Mouse (Mus musculus) forebrain, embryonic 12.5 days (tissue): Measurements from ENCODE around the gene Adamts12. TPM values are rescaled to one million over a fixed set of nuclear protein-coding genes. Genes with fewer than 3 reads are reported as not detected.

Experiments
- ATAC-seq: fragments of 200-750 bp; cut with Nextera tagmentation; 2 replicates; pipeline ENCODE4 v1.8.0; 2017; ENCODE audit warnings: moderate TSS enrichment; ENCODE audit not compliant: low FRiP score
- H3K27ac ChIP-seq: fragments of 300-500 bp; sonication (generic); 2 replicates; pipeline ENCODE4 v1.5.1; 2016; ENCODE audit warnings: mild to moderate bottlenecking
- H3K27me3 ChIP-seq: fragments of 300-500 bp; sonication (generic); 2 replicates; pipeline ENCODE4 v1.6.1; 2016; ENCODE audit warnings: mild to moderate bottlenecking
- H3K36me3 ChIP-seq: fragments of 300-500 bp; sonication (generic); replicated peaks from 2 replicates; pipeline ENCODE4 v1.6.1; 2016; ENCODE audit warnings: mild to moderate bottlenecking
- H3K4me1 ChIP-seq: fragments of 300-500 bp; sonication (generic); 2 replicates; pipeline ENCODE4 v1.6.1; 2016
- H3K4me2 ChIP-seq: fragments of 300-500 bp; sonication (generic); 2 replicates; pipeline ENCODE4 v1.6.1; 2016; ENCODE audit warnings: mild to moderate bottlenecking, moderate library complexity
- H3K4me3 ChIP-seq: fragments of 300-500 bp; sonication (generic); replicated peaks from 2 replicates; pipeline ENCODE4 v1.5.1; 2016; ENCODE audit warnings: mild to moderate bottlenecking
- H3K9ac ChIP-seq: fragments of 300-500 bp; sonication (generic); 2 replicates; pipeline ENCODE4 v1.6.1; 2016; ENCODE audit warnings: mild to moderate bottlenecking
- H3K9me3 ChIP-seq: fragments of 300-500 bp; sonication (generic); 2 replicates; pipeline ENCODE4 v1.6.1; 2016
- WGBS: fragments of 180-500 bp; shearing (Covaris S2); methylation state at CpG from one replicate; pipeline ENCODE4 v1.1.7; 2016; 5-methylcytosine and 5-hydroxymethylcytosine counted together
- polyA plus RNA-seq: library from polyadenylated mRNA; unstranded; fragments of >200 nt; fragmentation: Nextera tagmentation; extraction: Ambion mirVana; gene quantifications from 2 replicates; pipeline ENCODE4 v1.2.1, GENCODE M21; 2016

Adamts12 gene
- polyA plus RNA-seq, 1 experiment from 2014 or later: 3.2 TPM

DNA sequence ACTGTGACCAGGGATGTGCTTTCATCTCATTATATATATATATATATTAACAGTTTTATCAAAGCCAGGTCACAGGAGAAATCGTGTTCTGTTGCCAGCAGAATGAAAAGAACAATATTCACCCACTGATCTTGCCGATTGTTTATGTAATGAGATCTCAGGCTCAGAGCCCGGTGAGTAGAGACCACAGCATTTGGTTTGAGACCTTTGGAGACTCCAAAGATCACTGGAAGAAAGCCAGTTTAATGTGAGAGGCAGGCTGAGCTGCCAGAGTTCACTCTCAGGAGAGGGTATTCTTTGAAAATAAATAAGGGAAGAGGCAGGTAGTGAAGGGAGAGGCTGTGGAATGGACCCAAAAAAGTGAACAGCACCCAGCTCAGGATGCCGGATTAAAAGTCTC lies 122.1 kb downstream of the Adamts12 start:
- WGBS: 86% methylated on average over 4 of the region's 4 CpGs
- ATAC-seq: no peak
- H3K4me1 ChIP-seq: no peaks in the 10 kb centered on the region

DNA sequence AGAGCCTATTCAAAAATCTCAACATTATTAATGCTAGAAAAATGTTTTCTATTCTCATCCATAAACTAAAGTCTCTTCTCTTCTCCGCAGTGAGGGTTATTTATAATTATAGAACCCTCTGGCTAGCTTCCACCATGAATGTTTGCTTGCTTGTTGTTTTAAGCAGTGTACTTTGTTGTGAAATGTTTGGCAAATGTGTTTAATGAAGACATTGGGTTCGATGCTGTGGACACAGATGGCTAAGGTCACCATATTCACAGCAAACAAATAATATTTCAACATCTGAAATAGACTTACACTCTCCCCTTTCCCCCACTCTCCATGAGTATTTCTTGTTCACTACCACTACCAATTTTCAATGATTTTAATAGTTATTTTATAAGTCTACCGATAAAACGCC lies 125.9 kb downstream of the Adamts12 start:
- Histone ChIP-seq H3K27ac (no peak overlapping the region), H3K4me3 (no peak overlapping the region), H3K9ac (no peak overlapping the region), H3K4me2 (no peak overlapping the region), H3K27me3 (no peaks in the 10 kb centered on the region), H3K36me3 (no peaks in the 10 kb centered on the region), H3K9me3 (no peaks in the 10 kb centered on the region), H3K4me1 (no peaks in the 10 kb centered on the region)
- no peak for ATAC-seq
- 92% methylated on average over 4 of the region's 4 CpGs for WGBS

More for the DNA sequence above, 122.1 kb downstream of the Adamts12 start:
- Histone ChIP-seq H3K9me3 (no peaks in the 10 kb centered on the region), H3K27ac (no peak overlapping the region), H3K9ac (no peak overlapping the region), H3K4me3 (no peak overlapping the region), H3K4me2 (no peak overlapping the region), H3K36me3 (no peaks in the 10 kb centered on the region), H3K27me3 (no peaks in the 10 kb centered on the region)

DNA sequence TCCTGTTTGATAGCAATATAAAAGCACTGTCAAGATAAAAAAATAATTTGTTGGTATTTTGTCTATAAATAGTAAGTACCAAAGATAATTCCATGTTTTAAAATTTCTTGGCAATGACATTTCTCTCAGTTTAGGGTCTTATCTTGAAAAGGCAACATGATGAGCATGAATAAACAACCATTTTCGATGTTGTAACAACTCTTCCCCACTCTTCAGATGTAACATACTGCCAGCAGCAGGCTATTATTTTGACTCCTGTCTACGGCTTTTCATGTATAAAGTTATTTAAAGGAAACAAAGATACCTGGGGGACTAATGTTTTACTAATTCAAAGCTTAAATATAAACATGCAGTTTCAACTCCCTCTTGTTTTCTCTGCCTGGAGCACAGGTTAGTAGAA lies 128.2 kb downstream of the Adamts12 start:
- no peak overlapping the region for H3K4me2 ChIP-seq
- H3K27ac ChIP-seq: no peak overlapping the region
- no peak for ATAC-seq
- H3K9ac ChIP-seq: no peak overlapping the region
- WGBS: 90% methylated on average over 2 of the region's 2 CpGs
- no peaks in the 10 kb centered on the region for H3K27me3 ChIP-seq
- no peaks in the 10 kb centered on the region for H3K4me1 ChIP-seq
- H3K9me3 ChIP-seq: no peaks in the 10 kb centered on the region
- no peak overlapping the region for H3K4me3 ChIP-seq
- H3K36me3 ChIP-seq: no peaks in the 10 kb centered on the region

GRCm38 (mm10) chr15:11197051-11197450 lies 132.5 kb downstream of the Adamts12 start:
- H3K27ac ChIP-seq: no peak overlapping the region
- no peaks in the 10 kb centered on the region for H3K36me3 ChIP-seq
- no peak overlapping the region for H3K4me3 ChIP-seq
- WGBS: 84% methylated on average over 6 of the region's 6 CpGs
- no peak for ATAC-seq
- H3K4me2 ChIP-seq: no peak overlapping the region
- H3K27me3 ChIP-seq: no peaks in the 10 kb centered on the region
- H3K4me1 ChIP-seq: no peaks in the 10 kb centered on the region
- no peaks in the 10 kb centered on the region for H3K9me3 ChIP-seq
- H3K9ac ChIP-seq: no peak overlapping the region

DNA sequence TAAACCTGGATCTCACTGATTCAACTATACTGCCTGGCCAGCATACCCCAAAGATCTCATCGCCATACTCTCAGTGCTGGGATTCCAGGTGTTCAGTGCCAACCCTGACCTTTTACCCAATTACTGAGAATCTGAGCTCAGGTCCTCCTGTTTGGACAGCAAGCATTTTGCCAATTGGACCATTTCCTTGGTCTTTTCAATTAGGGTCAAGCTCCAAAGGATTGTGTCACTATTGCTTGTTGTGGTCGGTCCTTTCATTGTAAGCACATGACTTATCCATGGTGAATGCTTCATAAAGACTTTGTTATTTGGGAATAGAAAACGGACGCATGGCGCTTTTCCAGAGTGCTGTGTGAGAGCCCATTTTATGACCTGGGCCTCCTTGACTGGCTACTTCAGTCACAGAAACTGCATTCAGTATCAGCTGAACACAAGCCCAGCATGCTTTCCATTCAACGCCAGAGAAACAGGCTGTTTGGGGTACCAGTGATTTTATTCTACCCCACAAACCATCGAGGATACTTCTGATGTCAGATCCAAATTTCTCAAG lies 133.7 kb downstream of the Adamts12 start:
- no peaks in the 10 kb centered on the region for H3K36me3 ChIP-seq
- no peaks in the 10 kb centered on the region for H3K27me3 ChIP-seq
- H3K9me3 ChIP-seq: no peaks in the 10 kb centered on the region
- H3K9ac ChIP-seq: no peak overlapping the region
- no peaks in the 10 kb centered on the region for H3K4me1 ChIP-seq
- H3K4me3 ChIP-seq: no peak overlapping the region
- H3K27ac ChIP-seq: no peak overlapping the region
- no peak overlapping the region for H3K4me2 ChIP-seq
- ATAC-seq: no peak
- WGBS: 66% methylated on average over 7 of the region's 7 CpGs

GRCm38 (mm10) chr15:11203084-11203483 lies 138.5 kb downstream of the Adamts12 start:
- no peak for ATAC-seq
- 81% methylated on average over 6 of the region's 6 CpGs for WGBS
- no peak overlapping the region for H3K4me2 ChIP-seq
- H3K27me3 ChIP-seq: no peaks in the 10 kb centered on the region
- H3K9me3 ChIP-seq: no peaks in the 10 kb centered on the region
- H3K4me1 ChIP-seq: no peaks in the 10 kb centered on the region
- no peak overlapping the region for H3K27ac ChIP-seq
- no peaks in the 10 kb centered on the region for H3K36me3 ChIP-seq
- H3K4me3 ChIP-seq: no peak overlapping the region
- no peak overlapping the region for H3K9ac ChIP-seq

DNA sequence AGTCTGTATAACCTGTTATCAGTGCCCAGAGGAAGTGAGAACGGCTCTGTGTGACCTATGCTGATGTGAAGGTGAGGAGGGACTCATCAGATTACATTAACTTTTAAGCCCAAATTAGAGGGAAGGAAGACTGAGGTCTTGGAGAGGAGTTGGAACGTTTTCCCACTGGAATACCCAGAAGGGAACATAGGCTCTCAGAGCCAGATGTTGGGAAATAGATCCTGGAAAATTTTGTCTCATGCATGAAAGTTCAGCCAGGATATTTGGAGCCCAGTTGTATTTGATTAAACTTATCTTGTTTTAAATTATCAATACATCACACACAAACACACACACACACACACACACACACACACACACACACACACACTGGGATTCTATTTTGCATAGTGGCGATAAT lies 140.3 kb downstream of the Adamts12 start:
- H3K27ac ChIP-seq: no peak overlapping the region
- H3K9me3 ChIP-seq: no peaks in the 10 kb centered on the region
- H3K4me2 ChIP-seq: no peak overlapping the region
- WGBS: 79% methylated on average over 3 of the region's 3 CpGs
- ATAC-seq: no peak
- no peak overlapping the region for H3K9ac ChIP-seq
- no peaks in the 10 kb centered on the region for H3K27me3 ChIP-seq
- no peaks in the 10 kb centered on the region for H3K36me3 ChIP-seq
- no peak overlapping the region for H3K4me3 ChIP-seq
- no peaks in the 10 kb centered on the region for H3K4me1 ChIP-seq

DNA sequence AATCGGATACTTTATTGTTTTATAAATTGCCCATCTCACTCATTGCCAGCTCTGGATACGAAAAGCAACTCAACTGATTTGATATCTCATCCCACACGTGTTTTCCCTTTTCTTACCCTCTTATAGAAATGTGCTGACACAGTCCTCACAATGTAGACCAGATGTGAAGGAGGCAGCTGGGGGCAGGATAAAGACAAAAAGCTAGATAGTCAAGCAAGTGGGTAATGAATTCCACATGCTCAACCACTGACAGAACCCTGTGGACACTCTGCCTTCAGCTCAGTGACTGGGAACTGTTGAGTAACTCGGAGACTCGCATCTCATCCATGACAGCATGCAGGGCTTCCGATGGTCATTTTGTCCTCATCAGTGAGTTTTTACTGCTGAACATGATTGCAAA lies 146.4 kb downstream of the Adamts12 start:
- ATAC-seq: no peak
- no peaks in the 10 kb centered on the region for H3K4me1 ChIP-seq

DNA sequence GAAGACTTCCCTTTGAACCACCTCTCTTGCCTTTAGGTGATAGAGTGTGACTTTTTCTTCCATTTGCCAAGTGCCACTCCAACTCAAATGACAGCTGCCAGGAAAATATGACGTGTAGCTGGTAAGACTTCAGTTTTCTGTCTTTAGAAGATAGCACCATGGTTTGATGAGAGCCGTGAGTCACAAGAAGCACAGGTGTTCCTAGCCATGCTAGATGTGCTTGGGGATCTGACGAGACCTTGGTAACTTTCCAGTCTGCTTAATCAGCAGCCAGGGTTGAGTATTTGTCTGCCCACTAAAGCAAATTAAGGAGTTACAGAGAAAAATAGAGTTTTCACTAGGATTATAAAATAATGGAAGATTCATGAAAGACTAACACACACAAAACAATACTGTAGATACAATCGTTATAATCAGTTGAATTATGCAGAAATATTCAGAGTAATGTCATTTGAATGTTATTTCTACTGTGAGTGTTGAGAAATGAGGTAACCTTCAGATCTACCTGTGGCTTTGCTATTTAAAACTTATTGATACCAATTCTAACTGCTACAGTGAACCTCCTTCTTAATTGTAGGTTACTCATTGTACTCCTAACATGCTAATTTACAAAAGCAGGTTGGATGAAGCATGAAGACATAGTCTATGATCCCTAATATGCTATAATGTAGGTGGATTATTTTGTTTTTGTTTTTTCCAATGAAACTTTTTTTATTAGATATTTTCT lies 169.5 kb downstream of the Adamts12 start:
- Histone ChIP-seq H3K4me3 (no peak overlapping the region), H3K4me2 (no peak overlapping the region), H3K27me3 (no peaks in the 10 kb centered on the region), H3K36me3 (no peaks in the 10 kb centered on the region), H3K4me1 (no peaks in the 10 kb centered on the region), H3K27ac (no peak overlapping the region), H3K9ac (no peak overlapping the region), H3K9me3 (no peaks in the 10 kb centered on the region)
- no peak for ATAC-seq
- WGBS: 88% methylated on average over 4 of the region's 4 CpGs

More for the DNA sequence above, 146.4 kb downstream of the Adamts12 start:
- no peaks in the 10 kb centered on the region for H3K9me3 ChIP-seq
- no peak overlapping the region for H3K4me3 ChIP-seq
- 78% methylated on average over 6 of the region's 6 CpGs for WGBS
- H3K9ac ChIP-seq: no peak overlapping the region
- no peaks in the 10 kb centered on the region for H3K27me3 ChIP-seq
- no peaks in the 10 kb centered on the region for H3K36me3 ChIP-seq
- no peak overlapping the region for H3K27ac ChIP-seq
- H3K4me2 ChIP-seq: no peak overlapping the region

- Histone ChIP-seq H3K4me1 (no peaks in the 10 kb centered on the region), H3K27me3 (no peaks in the 10 kb centered on the region), H3K4me3 (no peak overlapping the region), H3K36me3 (no peaks in the 10 kb centered on the region), H3K27ac (no peak overlapping the region), H3K9me3 (no peaks in the 10 kb centered on the region), H3K4me2 (no peak overlapping the region), H3K9ac (no peak overlapping the region)
- 78% methylated on average over 3 of the region's 3 CpGs for WGBS
- ATAC-seq: no peak
Measured at GRCm38 (mm10) chr15:11240406-11240805, 175.8 kb downstream of the Adamts12 start.

- H3K27me3 ChIP-seq: no peaks in the 10 kb centered on the region
- H3K9ac ChIP-seq: no peak overlapping the region
- H3K4me3 ChIP-seq: no peak overlapping the region
- no peaks in the 10 kb centered on the region for H3K4me1 ChIP-seq
- no peaks in the 10 kb centered on the region for H3K9me3 ChIP-seq
- no peak overlapping the region for H3K27ac ChIP-seq
- 88% methylated on average over 2 of the region's 2 CpGs for WGBS
- H3K4me2 ChIP-seq: no peak overlapping the region
- no peak for ATAC-seq
- no peaks in the 10 kb centered on the region for H3K36me3 ChIP-seq
Measured at GRCm38 (mm10) chr15:11241288-11241687, 176.7 kb downstream of the Adamts12 start.

- Histone ChIP-seq H3K4me3 (no peak overlapping the region), H3K9ac (no peak overlapping the region), H3K27me3 (no peaks in the 10 kb centered on the region), H3K4me1 (no peaks in the 10 kb centered on the region), H3K9me3 (no peaks in the 10 kb centered on the region), H3K4me2 (no peak overlapping the region), H3K36me3 (no peaks in the 10 kb centered on the region), H3K27ac (no peak overlapping the region)
- WGBS: 92% methylated on average over 1 of the region's 1 CpGs
- ATAC-seq: no peak
Measured at GRCm38 (mm10) chr15:11246402-11246801, 181.8 kb downstream of the Adamts12 start.
